Mouse (Mus musculus): ENCODE results near the gene Rpsa. TPM values are rescaled to one million over a fixed set of nuclear protein-coding genes. Genes with fewer than 3 reads are reported as not detected.

Gene Rpsa
- total and polyA plus RNA-seq, 3 experiments = 3,563 to 4,053 (median 3,991) TPM

- DNase-seq (ENCODE audit: extremely low read depth) = no peak
- Histone ChIP-seq H3K9ac (ENCODE audit: insufficient read depth, low read depth) (no peak overlapping the region), H3K27me3 (replicated peaks) (peaks cover 1% of the 10 kb centered on the region), H3K79me2 (replicated peaks; ENCODE audit: control insufficient read depth, extremely low read depth, insufficient read depth, poor library complexity, severe bottlenecking) (no peaks in the 10 kb centered on the region), H3K4me1 (ENCODE audit: control insufficient read depth in 1 of 2, insufficient read depth in 2 of 2) (peaks cover 0 to 4% of the 10 kb centered on the region in 2 experiments; a peak in 1 of 4 replicates), H3K27ac (ENCODE audit: insufficient read depth, low read depth) (no peak overlapping the region), H3K4me3 (replicated peaks in 1 of 3; ENCODE audit: low read depth in 2 of 3, low read length in 2 of 3, poor library complexity in 1 of 3) (no peak overlapping the region), H3K4me2 (ENCODE audit: insufficient read depth, low read depth, poor library complexity, severe bottlenecking) (no peak overlapping the region), H3K36me3 (replicated peaks in 1 of 2; ENCODE audit: control insufficient read depth in 1 of 2, insufficient read depth in 1 of 2, low read length in 1 of 2) (no peaks in the 10 kb centered on the region), H3K9me3 (replicated peaks; ENCODE audit: low read length) (no peaks in the 10 kb centered on the region)
- dilution Hi-C loops (cut with MboI; ENCODE audit: extremely low pct_ligation_motif_present, extremely low pct_unique_long_range_greater_than_20kb, low sequenced_read_pairs) = no loop called here
- TF ChIP-seq E2F4 (IDR thresholded peaks at IDR 0.05; ENCODE audit: insufficient replicate concordance, low read depth, low read length) (no peak), EP300 (IDR thresholded peaks at IDR 0.05; ENCODE audit: low read length) (no peak), GABPA (IDR thresholded peaks at IDR 0.05; ENCODE audit: insufficient replicate concordance, low read depth, low read length) (no peak), ZNF384 (IDR thresholded peaks at IDR 0.05; ENCODE audit: low read depth, low read length) (no peak), ETS1 (conservative IDR thresholded peaks at IDR 0.05; ENCODE audit: low read depth, low read length) (no peak), USF2 (conservative IDR thresholded peaks at IDR 0.05; ENCODE audit: low read depth, low read length) (no peak), CTCF (conservative IDR thresholded peaks at IDR 0.05 in 1 of 2, IDR thresholded peaks at IDR 0.05 in 1 of 2; ENCODE audit: low read depth in 2 of 2, low read length in 2 of 2) (no peak), POLR2A (IDR thresholded peaks at IDR 0.05; ENCODE audit: low read depth, low read length) (no peak), RCOR1 (conservative IDR thresholded peaks at IDR 0.05; ENCODE audit: low read depth, low read length) (no peak), IRF4 (IDR thresholded peaks at IDR 0.05; ENCODE audit: low read depth, low read length) (no peak), PAX5 (IDR thresholded peaks at IDR 0.05; ENCODE audit: low read length) (no peak), MXI1 (IDR thresholded peaks at IDR 0.05; ENCODE audit: low read depth, low read length) (no peak)
- in situ Hi-C loops (cut with MboI; ENCODE audit: low pct_ligation_motif_present, low pct_unique_long_range_greater_than_20kb, low sequenced_read_pairs) = no loop called here
Observed at GRCm38 (mm10) chr9:120095886-120096285, 31.6 kb upstream of the Rpsa start.

- TF ChIP-seq HCFC1 (IDR thresholded peaks at IDR 0.05; ENCODE audit: low read depth, low read length) (no peak), NELFE (IDR thresholded peaks at IDR 0.05; ENCODE audit: low read depth, low read length) (no peak), ELF1 (IDR thresholded peaks at IDR 0.05; ENCODE audit: low read depth, low read length) (peak; percentile 90), CTCF (conservative IDR thresholded peaks at IDR 0.05 in 1 of 2, IDR thresholded peaks at IDR 0.05 in 1 of 2; ENCODE audit: low read depth in 2 of 2, low read length in 2 of 2) (peak; percentile 88 to 90), SIN3A (IDR thresholded peaks at IDR 0.05; ENCODE audit: low read length) (no peak), IRF4 (IDR thresholded peaks at IDR 0.05; ENCODE audit: low read depth, low read length) (peak; percentile 36; the same call in 1 of the 2 replicates), SMC3 (IDR thresholded peaks at IDR 0.05; ENCODE audit: low read depth, low read length) (peak; percentile 91), POLR2A (IDR thresholded peaks at IDR 0.05; ENCODE audit: low read depth, low read length) (no peak), ZC3H11A (IDR thresholded peaks at IDR 0.05; ENCODE audit: low read depth, low read length) (peak; percentile 36; the same call in 1 of the 2 replicates), GABPA (IDR thresholded peaks at IDR 0.05; ENCODE audit: insufficient replicate concordance, low read depth, low read length) (no peak), E2F4 (IDR thresholded peaks at IDR 0.05; ENCODE audit: insufficient replicate concordance, low read depth, low read length) (no peak), RAD21 (IDR thresholded peaks at IDR 0.05; ENCODE audit: low read depth, low read length) (peak; percentile 68)
- Histone ChIP-seq H3K79me2 (replicated peaks; ENCODE audit: control insufficient read depth, extremely low read depth, insufficient read depth, poor library complexity, severe bottlenecking) (no peaks in the 10 kb centered on the region), H3K9me3 (replicated peaks; ENCODE audit: low read length) (no peaks in the 10 kb centered on the region), H3K27me3 (replicated peaks) (no peaks in the 10 kb centered on the region), H3K9ac (ENCODE audit: insufficient read depth, low read depth) (no peak overlapping the region), H3K27ac (ENCODE audit: insufficient read depth, low read depth) (no peak overlapping the region), H3K4me2 (ENCODE audit: insufficient read depth, low read depth, poor library complexity, severe bottlenecking) (peak overlapping the region; percentile 27), H3K4me1 (ENCODE audit: control insufficient read depth in 1 of 2, insufficient read depth in 2 of 2) (peaks cover 0 to 4% of the 10 kb centered on the region in 2 experiments; a peak in 1 of 4 replicates), H3K36me3 (replicated peaks in 1 of 2; ENCODE audit: control insufficient read depth in 1 of 2, insufficient read depth in 1 of 2, low read length in 1 of 2) (no peaks in the 10 kb centered on the region), H3K4me3 (replicated peaks in 1 of 3; ENCODE audit: low read depth in 2 of 3, low read length in 2 of 3, poor library complexity in 1 of 3) (no peak overlapping the region)
- dilution Hi-C loops (cut with MboI; ENCODE audit: extremely low pct_ligation_motif_present, extremely low pct_unique_long_range_greater_than_20kb, low sequenced_read_pairs) (no loop called here), in situ Hi-C loops (cut with MboI; ENCODE audit: low pct_ligation_motif_present, low pct_unique_long_range_greater_than_20kb, low sequenced_read_pairs) (no loop called here)
- DNase-seq (ENCODE audit: extremely low read depth) = peak; percentile 58
Observed at GRCm38 (mm10) chr9:120098682-120099081, 28.8 kb upstream of the Rpsa start.
